Mouse (Mus musculus): ENCODE results near the gene Phlpp2. TPM values are rescaled to one million over a fixed set of nuclear protein-coding genes. Genes with fewer than 3 reads are reported as not detected.

The Phlpp2 gene
- polyA plus RNA-seq, 1 experiment from 2014 or later = 1.5 TPM

DNA sequence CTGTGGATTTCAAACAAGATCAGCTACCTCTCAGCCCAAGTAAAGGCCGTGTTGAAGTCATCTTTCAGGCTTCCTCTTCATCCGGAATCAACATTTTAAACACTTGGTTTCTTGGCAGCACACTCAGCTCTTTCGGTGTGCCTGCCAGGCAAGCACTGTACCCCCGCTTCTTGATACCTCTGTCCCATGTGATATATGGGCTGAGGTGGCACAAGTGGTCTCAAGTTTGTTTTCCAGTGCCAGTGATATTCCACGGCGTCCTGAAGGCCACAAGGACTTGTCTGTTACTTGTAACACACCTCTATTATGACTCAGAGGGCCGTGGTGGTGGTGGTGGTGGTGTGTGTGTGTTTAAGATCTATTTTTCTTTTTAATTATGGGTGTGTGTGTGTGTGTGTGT lies 77.4 kb downstream of the Phlpp2 start:
- H3K9me3 ChIP-seq (ENCODE audit: low read length) = no peaks in the 10 kb centered on the region
- 46% methylated on average over 7 of the region's 7 CpGs for WGBS
- H3K27me3 ChIP-seq (replicated peaks; ENCODE audit: insufficient read depth, low read length) = no peaks in the 10 kb centered on the region
- DNase-seq (ENCODE audit: low spot score) (no peak), ATAC-seq (peak; percentile 58)
- no peak overlapping the region for H3K4me3 ChIP-seq (ENCODE audit: low read depth, low read length)
- no peak overlapping the region for H3K9ac ChIP-seq (replicated peaks; ENCODE audit: low read depth)
- no peaks in the 10 kb centered on the region for H3K36me3 ChIP-seq (ENCODE audit: insufficient read depth, low read length)
- H3K4me2 ChIP-seq (replicated peaks; ENCODE audit: low read depth, low read length) = no peak overlapping the region
- TF ChIP-seq CTCF (IDR thresholded peaks at IDR 0.05) = no peak
- no peak for TF ChIP-seq EP300 (IDR thresholded peaks at IDR 0.05)
- H3K4me1 ChIP-seq (ENCODE audit: insufficient read depth, low read depth, low read length) = no peaks in the 10 kb centered on the region; the same call in 1 of the 2 replicates
- H3K27ac ChIP-seq (ENCODE audit: low read length) = no peak overlapping the region

DNA sequence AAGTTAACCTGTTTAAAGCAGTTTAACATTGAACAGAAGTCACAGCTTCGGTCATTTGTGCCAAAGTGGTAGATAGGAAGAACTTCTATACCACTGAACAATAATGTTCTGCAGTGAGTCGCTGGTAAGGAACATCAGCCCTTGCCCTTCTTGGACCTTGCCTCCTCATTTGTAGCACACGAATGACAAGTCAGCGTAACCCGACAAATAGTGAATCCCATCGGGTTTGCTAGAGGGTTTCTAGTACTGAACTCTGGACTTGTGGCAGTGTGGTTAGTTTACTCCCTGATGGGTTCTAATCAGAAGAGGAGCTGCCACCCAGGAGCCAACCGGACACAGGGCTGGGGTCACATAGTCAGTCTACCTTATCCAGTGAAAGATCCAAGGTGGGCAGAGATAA lies 77.9 kb downstream of the Phlpp2 start:
- H3K27me3 ChIP-seq (replicated peaks; ENCODE audit: insufficient read depth, low read length) = no peaks in the 10 kb centered on the region
- H3K4me3 ChIP-seq (ENCODE audit: low read depth, low read length) = no peak overlapping the region
- no peaks in the 10 kb centered on the region for H3K36me3 ChIP-seq (ENCODE audit: insufficient read depth, low read length)
- no peaks in the 10 kb centered on the region; the same call in 1 of the 2 replicates for H3K4me1 ChIP-seq (ENCODE audit: insufficient read depth, low read depth, low read length)
- WGBS = 88% methylated on average over 7 of the region's 7 CpGs
- no peaks in the 10 kb centered on the region for H3K9me3 ChIP-seq (ENCODE audit: low read length)
- DNase-seq (ENCODE audit: low spot score) = no peak
- H3K4me2 ChIP-seq (replicated peaks; ENCODE audit: low read depth, low read length) = no peak overlapping the region
- no peak overlapping the region for H3K27ac ChIP-seq (ENCODE audit: low read length)
- no peak overlapping the region for H3K9ac ChIP-seq (replicated peaks; ENCODE audit: low read depth)
- TF ChIP-seq EP300 (IDR thresholded peaks at IDR 0.05) (no peak), CTCF (IDR thresholded peaks at IDR 0.05) (no peak)
- no peak for ATAC-seq

DNA sequence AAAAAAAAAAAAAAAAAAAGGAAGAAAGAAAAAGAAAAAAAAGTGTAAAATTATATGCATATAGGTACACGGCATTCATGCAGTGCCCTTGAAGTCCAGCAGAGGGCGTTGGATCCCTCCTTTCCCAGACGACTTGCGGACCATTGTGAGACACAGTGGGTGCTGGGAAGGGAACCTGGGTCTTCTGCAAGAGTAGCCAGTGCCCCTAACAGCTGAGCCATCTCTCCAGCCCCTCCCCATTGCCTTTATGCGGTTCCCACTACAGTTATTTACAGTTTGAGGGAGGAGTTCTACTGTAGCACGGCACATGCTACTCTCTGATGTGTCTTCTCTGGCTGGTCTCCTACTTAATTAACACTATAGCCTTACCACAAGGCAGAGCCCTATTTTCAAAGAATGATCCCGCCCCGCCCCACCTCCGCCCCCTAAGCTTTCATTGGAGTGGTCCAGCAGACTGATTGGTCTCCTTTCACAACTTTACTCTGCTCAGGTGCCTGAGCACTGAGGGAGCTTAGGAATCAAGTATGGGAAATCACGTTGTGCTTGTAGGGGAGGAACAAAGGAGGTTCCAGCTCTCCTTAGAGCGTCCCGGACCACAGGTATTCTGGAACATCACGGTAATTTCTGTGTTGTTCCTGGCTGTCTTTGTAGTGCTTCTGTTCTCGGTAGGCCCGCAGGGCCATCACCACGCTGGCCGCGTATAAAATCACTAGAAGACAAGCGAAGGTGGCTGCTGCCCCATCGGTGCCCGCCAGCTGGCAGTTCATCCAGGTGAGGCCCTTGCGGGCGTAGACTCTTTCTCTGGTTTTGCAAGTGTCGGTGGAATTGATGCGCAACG lies 79.3 kb downstream of the Phlpp2 start:
- H3K4me3 ChIP-seq (ENCODE audit: low read depth, low read length) = no peak overlapping the region
- no peak overlapping the region for H3K9ac ChIP-seq (replicated peaks; ENCODE audit: low read depth)
- no peak overlapping the region for H3K27ac ChIP-seq (ENCODE audit: low read length)
- H3K9me3 ChIP-seq (ENCODE audit: low read length) = no peaks in the 10 kb centered on the region
- H3K4me1 ChIP-seq (ENCODE audit: insufficient read depth, low read depth, low read length) = no peaks in the 10 kb centered on the region; the same call in 1 of the 2 replicates
- H3K36me3 ChIP-seq (ENCODE audit: insufficient read depth, low read length) = no peaks in the 10 kb centered on the region
- WGBS = 2% methylated on average over 26 of the region's 26 CpGs
- 0 out of 2 replicates have a peak overlapping the region, but pooled peaks have one; percentile 19 for H3K4me2 ChIP-seq (replicated peaks; ENCODE audit: low read depth, low read length)
- ATAC-seq (peak; percentile 22), DNase-seq (ENCODE audit: low spot score) (peak; percentile 52)
- no peaks in the 10 kb centered on the region for H3K27me3 ChIP-seq (replicated peaks; ENCODE audit: insufficient read depth, low read length)
- TF ChIP-seq EP300 (IDR thresholded peaks at IDR 0.05) (no peak), CTCF (IDR thresholded peaks at IDR 0.05) (peak; percentile 71)

DNA sequence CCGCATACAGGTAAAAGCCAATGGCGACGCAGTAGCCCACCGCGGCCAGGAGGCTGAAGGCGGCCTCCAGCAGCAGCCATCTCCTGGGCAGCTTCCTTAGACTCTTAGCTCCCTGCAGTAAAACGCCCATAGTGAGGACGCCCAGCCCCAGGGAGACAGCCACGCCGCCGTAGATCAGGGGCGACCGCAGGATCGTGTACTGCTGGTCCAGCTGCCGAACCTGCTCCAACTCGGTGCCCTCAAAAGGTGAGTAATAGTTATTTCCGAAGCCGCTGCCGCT lies 79.9 kb downstream of the Phlpp2 start:
- no peak overlapping the region for H3K4me3 ChIP-seq (ENCODE audit: low read depth, low read length)
- DNase-seq (ENCODE audit: low spot score) (no peak), ATAC-seq (no peak)
- no peaks in the 10 kb centered on the region for H3K9me3 ChIP-seq (ENCODE audit: low read length)
- H3K27me3 ChIP-seq (replicated peaks; ENCODE audit: insufficient read depth, low read length) = no peaks in the 10 kb centered on the region
- 0 out of 2 replicates have a peak overlapping the region, but pooled peaks have one; percentile 19 for H3K4me2 ChIP-seq (replicated peaks; ENCODE audit: low read depth, low read length)
- no peak for TF ChIP-seq CTCF (IDR thresholded peaks at IDR 0.05)
- no peak for TF ChIP-seq EP300 (IDR thresholded peaks at IDR 0.05)
- 7% methylated on average over 19 of the region's 19 CpGs for WGBS
- no peaks in the 10 kb centered on the region for H3K36me3 ChIP-seq (ENCODE audit: insufficient read depth, low read length)
- no peaks in the 10 kb centered on the region; the same call in 1 of the 2 replicates for H3K4me1 ChIP-seq (ENCODE audit: insufficient read depth, low read depth, low read length)
- H3K27ac ChIP-seq (ENCODE audit: low read length) = no peak overlapping the region
- H3K9ac ChIP-seq (replicated peaks; ENCODE audit: low read depth) = no peak overlapping the region

DNA sequence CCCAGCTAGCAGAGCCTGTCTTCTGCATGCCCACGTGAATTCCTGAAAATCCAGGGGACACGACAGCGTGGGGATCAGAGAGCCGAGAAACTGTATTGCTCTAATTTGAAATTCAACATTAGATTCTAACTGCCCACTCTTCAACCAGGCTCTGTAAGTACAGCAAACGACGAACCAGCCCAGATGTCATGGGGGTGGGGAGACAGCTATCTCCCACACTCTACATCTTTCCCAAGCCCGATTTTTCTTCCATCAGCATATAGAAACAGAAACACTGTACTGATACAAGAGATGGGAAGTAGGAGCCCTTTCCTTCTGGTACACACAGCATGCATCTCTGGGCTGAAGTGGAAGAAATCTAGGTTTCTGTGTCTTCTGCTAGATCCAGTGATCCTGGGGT lies 83.8 kb downstream of the Phlpp2 start:
- Histone ChIP-seq H3K4me2 (replicated peaks; ENCODE audit: low read depth, low read length) (no peak overlapping the region), H3K9ac (replicated peaks; ENCODE audit: low read depth) (no peak overlapping the region), H3K4me3 (ENCODE audit: low read depth, low read length) (no peak overlapping the region), H3K4me1 (ENCODE audit: insufficient read depth, low read depth, low read length) (no peaks in the 10 kb centered on the region; the same call in 1 of the 2 replicates), H3K27me3 (replicated peaks; ENCODE audit: insufficient read depth, low read length) (no peaks in the 10 kb centered on the region), H3K36me3 (ENCODE audit: insufficient read depth, low read length) (no peaks in the 10 kb centered on the region), H3K9me3 (ENCODE audit: low read length) (no peaks in the 10 kb centered on the region), H3K27ac (ENCODE audit: low read length) (no peak overlapping the region)
- TF ChIP-seq CTCF (IDR thresholded peaks at IDR 0.05) (no peak), EP300 (IDR thresholded peaks at IDR 0.05) (no peak)
- WGBS = 60% methylated on average over 7 of the region's 7 CpGs
- DNase-seq (ENCODE audit: low spot score) (no peak), ATAC-seq (no peak)

DNA sequence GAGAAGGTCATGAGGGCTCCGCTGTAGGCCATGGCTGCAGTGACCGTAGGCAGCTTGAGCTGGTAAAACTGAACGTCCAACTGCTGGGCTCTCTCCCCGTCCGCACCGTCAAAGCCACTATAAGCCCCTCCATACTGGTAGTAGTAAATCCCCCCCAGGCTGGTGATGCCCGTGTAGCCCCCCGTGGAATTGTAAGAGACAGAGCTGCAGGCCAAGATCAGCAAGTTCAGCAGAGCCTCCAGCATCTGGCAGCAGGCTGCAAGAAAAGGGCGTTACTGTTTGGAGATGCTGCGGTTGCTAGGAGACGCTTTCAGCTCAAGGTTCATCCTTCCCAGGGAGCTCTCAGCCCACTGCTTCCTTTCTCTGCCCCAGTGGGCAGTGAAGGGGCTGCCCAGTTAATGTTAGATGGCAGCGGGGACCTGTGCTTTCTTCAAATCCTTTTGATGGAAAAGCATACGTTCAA lies 86.2 kb downstream of the Phlpp2 start:
- H3K9ac ChIP-seq (replicated peaks; ENCODE audit: low read depth) = no peak overlapping the region
- H3K4me3 ChIP-seq (ENCODE audit: low read depth, low read length) = no peak overlapping the region
- no peaks in the 10 kb centered on the region for H3K36me3 ChIP-seq (ENCODE audit: insufficient read depth, low read length)
- DNase-seq (ENCODE audit: low spot score) (no peak), ATAC-seq (no peak)
- H3K4me1 ChIP-seq (ENCODE audit: insufficient read depth, low read depth, low read length) = no peaks in the 10 kb centered on the region
- no peak overlapping the region for H3K27ac ChIP-seq (ENCODE audit: low read length)
- TF ChIP-seq EP300 (IDR thresholded peaks at IDR 0.05) (no peak), CTCF (IDR thresholded peaks at IDR 0.05) (no peak)
- H3K9me3 ChIP-seq (ENCODE audit: low read length) = no peaks in the 10 kb centered on the region
- no peaks in the 10 kb centered on the region for H3K27me3 ChIP-seq (replicated peaks; ENCODE audit: insufficient read depth, low read length)
- no peak overlapping the region for H3K4me2 ChIP-seq (replicated peaks; ENCODE audit: low read depth, low read length)
- 68% methylated on average over 13 of the region's 13 CpGs for WGBS
